Mouse (Mus musculus) MEL (cell line): ENCODE measurements around the gene Setd5. TPM values are rescaled to one million over a fixed set of nuclear protein-coding genes. Genes with fewer than 3 reads are reported as not detected.

Experiments used
- DNase-seq: peaks from one replicate; pipeline ENCODE4 v3.0.0; 2011; ENCODE audit warnings: low read depth, low spot score
- H3K27ac ChIP-seq: 2 replicates; pipeline ENCODE4 v1.5.1; 2012; ENCODE audit warnings: low read depth, mild to moderate bottlenecking, control low read depth, low read length, moderate library complexity; ENCODE audit not compliant: control insufficient read depth
- H3K27me3 ChIP-seq, 2 experiments: fragments of 150-350 bp in 1 of 2; sonication (generic) in 1 of 2; 2 replicates each; pipeline ENCODE4 v1.6.1; 2012; ENCODE audit warnings: low read length in 2 of 2, mild to moderate bottlenecking in 2 of 2, improper control_type of control experiment in 1 of 2, moderate library complexity in 1 of 2; ENCODE audit not compliant: insufficient read depth in 2 of 2, control insufficient read depth in 1 of 2
- H3K36me3 ChIP-seq, 2 experiments: 2 replicates each; pipeline ENCODE4 v1.6.1; 2012 to 2014; ENCODE audit warnings: low read length in 2 of 2, improper control_type of control experiment in 1 of 2, inconsistent platforms in 1 of 2, mild to moderate bottlenecking in 1 of 2; ENCODE audit not compliant: insufficient read depth in 2 of 2, control insufficient read depth in 1 of 2
- H3K4me1 ChIP-seq, 2 experiments: fragments of 150-350 bp in 1 of 2; sonication (generic) in 1 of 2; 2 replicates each; pipeline ENCODE4 v1.6.1; 2012; ENCODE audit warnings: low read length in 2 of 2, improper control_type of control experiment in 1 of 2, mild to moderate bottlenecking in 1 of 2; ENCODE audit not compliant: insufficient read depth in 2 of 2, control insufficient read depth in 1 of 2
- H3K4me3 ChIP-seq, 2 experiments: fragments of 150-350 bp in 1 of 2; sonication (generic) in 1 of 2; 2 replicates each; pipeline ENCODE4 v1.5.1; 2012; ENCODE audit warnings: low read depth in 2 of 2, low read length in 2 of 2, mild to moderate bottlenecking in 2 of 2, moderate library complexity in 2 of 2, control low read depth in 1 of 2, improper control_type of control experiment in 1 of 2; ENCODE audit not compliant: control insufficient read depth in 1 of 2, insufficient read depth in 1 of 2
- H3K79me2 ChIP-seq: 2 replicates; pipeline ENCODE4 v1.6.1; 2012; ENCODE audit warnings: mild to moderate bottlenecking, low read length, moderate library complexity; ENCODE audit not compliant: control insufficient read depth, poor library complexity, insufficient read depth
- H3K9ac ChIP-seq: 2 replicates; pipeline ENCODE4 v1.6.1; 2012; ENCODE audit warnings: low read depth, mild to moderate bottlenecking, control low read depth, low read length, moderate library complexity; ENCODE audit not compliant: control insufficient read depth, poor library complexity, severe bottlenecking
- H3K9me3 ChIP-seq: fragments of 150-350 bp; sonication (generic); replicated peaks from 2 replicates; pipeline ENCODE4 v1.6.1; 2012; ENCODE audit warnings: mild to moderate bottlenecking, low read length, improper control_type of control experiment, moderate library complexity; ENCODE audit not compliant: insufficient read depth
- CHD2 ChIP-seq: IDR thresholded peaks from 2 replicates; pipeline ENCODE4 v1.6.1; 2011; ENCODE audit warnings: low read length, improper control_type of control experiment
- GABPA ChIP-seq: IDR thresholded peaks from 2 replicates; pipeline ENCODE4 v1.6.1; 2012; ENCODE audit warnings: low read depth, mild to moderate bottlenecking, inconsistent platforms, low read length, improper control_type of control experiment, moderate library complexity
- JUND ChIP-seq: IDR thresholded peaks from 2 replicates; pipeline ENCODE4 v1.6.1; 2011; ENCODE audit warnings: low read depth, mild to moderate bottlenecking, improper control_type of control experiment, low read length
- MAX ChIP-seq: IDR thresholded peaks from 2 replicates; pipeline ENCODE4 v1.6.1; 2011; ENCODE audit warnings: low read length, improper control_type of control experiment
- MEF2A ChIP-seq: IDR thresholded peaks from 2 replicates; pipeline ENCODE4 v1.6.1; 2014; ENCODE audit warnings: low read depth, mild to moderate bottlenecking, inconsistent platforms, low read length, improper control_type of control experiment; ENCODE audit not compliant: poor library complexity, insufficient replicate concordance, severe bottlenecking; ENCODE audit errors: extremely low read depth
- MXI1 ChIP-seq: IDR thresholded peaks from 2 replicates; pipeline ENCODE4 v1.6.1; 2011; ENCODE audit warnings: mild to moderate bottlenecking, low read depth, low read length, improper control_type of control experiment
- MYB ChIP-seq: IDR thresholded peaks from 2 replicates; pipeline ENCODE4 v1.6.1; 2011; ENCODE audit warnings: mild to moderate bottlenecking, low read depth, low read length, improper control_type of control experiment
- MYC ChIP-seq: IDR thresholded peaks from 2 replicates; pipeline ENCODE4 v1.6.1; 2011; ENCODE audit warnings: low read depth, mild to moderate bottlenecking, low read length, improper control_type of control experiment, moderate library complexity
- NELFE ChIP-seq: IDR thresholded peaks from 2 replicates; pipeline ENCODE4 v1.6.1; 2011; ENCODE audit warnings: low read depth, low read length, improper control_type of control experiment
- POLR2AphosphoS5 ChIP-seq: IDR thresholded peaks from 2 replicates; pipeline ENCODE4 v1.6.1; 2012; ENCODE audit warnings: low read depth, borderline replicate concordance, mild to moderate bottlenecking, inconsistent platforms, low read length, moderate library complexity, mixed read lengths
- SMC3 ChIP-seq: IDR thresholded peaks from 2 replicates; pipeline ENCODE4 v1.6.1; 2011; ENCODE audit warnings: low read depth, low read length, improper control_type of control experiment
- TAL1 ChIP-seq: IDR thresholded peaks from 2 replicates; pipeline ENCODE4 v1.6.1; 2012; ENCODE audit warnings: mild to moderate bottlenecking, inconsistent platforms, low read length, moderate library complexity, mixed read lengths
- ZMIZ1 ChIP-seq: IDR thresholded peaks from 2 replicates; pipeline ENCODE4 v1.6.1; 2012; ENCODE audit warnings: low read depth, mild to moderate bottlenecking, inconsistent platforms, low read length, improper control_type of control experiment, moderate library complexity
- ZNF384 ChIP-seq: IDR thresholded peaks from 2 replicates; pipeline ENCODE4 v1.6.1; 2012; ENCODE audit warnings: low read depth, mild to moderate bottlenecking, inconsistent platforms, low read length, improper control_type of control experiment
- polyA plus RNA-seq, 2 experiments: library from polyadenylated mRNA; stranded (reverse) in 1 of 2; unstranded in 1 of 2; fragments of >175 nt in 1 of 2; fragments of >200 nt in 1 of 2; gene quantifications; 2 replicates each; pipeline versions ENCODE4 v1.2.1 to v1.2.4; 2012; ENCODE audit warnings: low replicate concordance in 2 of 2, low read depth in 1 of 2; ENCODE audit not compliant: insufficient read length in 2 of 2, insufficient read depth in 1 of 2, missing spikeins in 1 of 2
- total RNA-seq: library from RNA; depleted of rRNA; stranded (reverse); fragments of 300-350 nt; gene quantifications from 2 replicates; pipeline ENCODE4 v1.2.3, GENCODE M21; 2012

Setd5 gene
- total and polyA plus RNA-seq, 3 experiments = 43.5 to 185 (median 80.2) TPM

- Histone ChIP-seq H3K79me2 (peaks cover 75% of the 10 kb centered on the region), H3K4me1 (peaks cover 6 to 23% of the 10 kb centered on the region in 2 experiments; a peak in 3 of 4 replicates), H3K9ac (peak overlapping the region; percentile 97), H3K27ac (peak overlapping the region; percentile 41), H3K9me3 (no peaks in the 10 kb centered on the region), H3K36me3 (peaks cover 5 to 38% of the 10 kb centered on the region in 2 experiments), H3K4me3 (peak overlapping the region; percentile 71 to 93), H3K27me3 (no peaks in the 10 kb centered on the region)
- peak; percentile 67 for DNase-seq
- TF ChIP-seq MAX = no peak
- peak; percentile 37; the same call in 1 of the 2 replicates for TF ChIP-seq MXI1
These were observed 2.3 kb downstream of the Setd5 start for GRCm38 (mm10) chr6:113079492-113079891.

- no peaks in the 10 kb centered on the region for H3K9me3 ChIP-seq
- peaks cover 20 to 43% of the 10 kb centered on the region in 2 experiments for H3K36me3 ChIP-seq
- peaks cover 6 to 23% of the 10 kb centered on the region in 2 experiments; a peak in 3 of 4 replicates for H3K4me1 ChIP-seq
- H3K4me3 ChIP-seq = no peak overlapping the region
- TF ChIP-seq MEF2A = no peak
- TF ChIP-seq TAL1 = no peak
- 0 out of 2 replicates have a peak, but pooled peaks have one; percentile 25 for TF ChIP-seq ZNF384
- TF ChIP-seq POLR2AphosphoS5 = no peak
- no peak for TF ChIP-seq MXI1
- TF ChIP-seq ZMIZ1 = no peak
- TF ChIP-seq JUND = no peak
- no peak overlapping the region for H3K9ac ChIP-seq
- peaks cover 68% of the 10 kb centered on the region for H3K79me2 ChIP-seq
- DNase-seq = no peak
- H3K27ac ChIP-seq = no peak overlapping the region
- no peaks in the 10 kb centered on the region for H3K27me3 ChIP-seq
These were observed 5.1 kb downstream of the Setd5 start for GRCm38 (mm10) chr6:113082229-113082628.

- Histone ChIP-seq H3K79me2 (peaks cover 60% of the 10 kb centered on the region), H3K27ac (no peak overlapping the region; the same call in 1 of the 2 replicates), H3K9me3 (no peaks in the 10 kb centered on the region), H3K4me1 (peaks cover 6 to 23% of the 10 kb centered on the region in 2 experiments; a peak in 3 of 4 replicates), H3K36me3 (peaks cover 25 to 43% of the 10 kb centered on the region in 2 experiments), H3K9ac (no peak overlapping the region), H3K27me3 (no peaks in the 10 kb centered on the region), H3K4me3 (no peak overlapping the region)
- no peak for DNase-seq
- TF ChIP-seq GABPA = no peak
- no peak for TF ChIP-seq MYB
- no peak for TF ChIP-seq NELFE
- TF ChIP-seq MYC = no peak
- no peak for TF ChIP-seq SMC3
- no peak for TF ChIP-seq CHD2
- no peak for TF ChIP-seq POLR2AphosphoS5
These were observed 7.4 kb downstream of the Setd5 start for GRCm38 (mm10) chr6:113084590-113084989.
